Mouse (Mus musculus): ENCODE measurements around the gene Frem3. TPM values are rescaled to one million over a fixed set of nuclear protein-coding genes. Genes with fewer than 3 reads are reported as not detected.

The Frem3 gene
- not detected in 2 replicates for polyA plus RNA-seq (2012; rRNA removed)

DNA sequence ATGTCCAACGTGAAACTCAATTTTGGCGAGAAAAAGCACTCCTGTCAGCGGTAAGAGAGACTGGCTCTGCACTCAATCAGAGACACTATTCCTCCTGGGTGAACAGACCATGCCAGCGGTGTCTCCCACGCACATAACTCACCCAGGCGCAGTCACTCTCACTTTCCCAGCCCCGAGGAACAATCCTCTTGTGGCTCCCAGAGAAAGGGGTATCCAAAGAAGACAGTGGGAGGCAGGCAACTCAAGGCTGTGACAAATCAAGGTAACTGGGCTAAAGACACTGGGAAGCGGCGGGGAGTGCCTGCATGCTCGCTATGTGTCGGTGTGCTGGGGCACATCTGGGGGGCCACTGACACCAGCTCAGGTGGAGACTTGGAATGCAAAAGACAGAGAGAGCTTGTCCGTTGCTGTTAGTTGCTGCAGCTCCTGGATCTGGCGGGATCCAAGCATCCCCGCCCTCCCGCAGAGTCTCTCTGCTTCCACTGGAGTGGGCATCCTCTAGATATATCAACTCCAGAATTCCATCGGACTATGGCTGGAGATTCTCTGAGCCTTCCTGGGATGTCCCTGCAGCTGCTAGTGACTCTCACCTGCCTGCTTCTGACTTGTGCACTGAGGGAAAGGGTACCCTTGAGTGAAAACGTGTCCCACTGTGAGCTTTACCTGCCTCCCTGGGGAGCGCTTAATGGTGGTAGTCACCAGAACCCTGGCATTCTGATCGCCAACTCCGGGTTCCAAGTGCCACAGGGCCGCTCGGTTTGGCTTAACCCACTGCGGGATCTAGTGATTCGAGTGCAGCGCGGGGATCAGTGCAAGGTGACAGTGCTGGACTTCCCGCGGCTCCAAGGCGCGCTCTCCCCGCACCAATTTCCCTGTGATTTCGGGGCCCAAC, at the start of gene Frem3:
Frem3 (plus strand) TSS at position 532 of the 892 bp plus-strand sequence.
- H3K4me3 ChIP-seq (ENCODE audit: extremely low read depth, insufficient read depth, insufficient read length) = no peak within 1 kb of the TSS
- no peak for TF ChIP-seq CTCF (IDR thresholded peaks at IDR 0.05; ENCODE audit: extremely low read depth, insufficient read depth, insufficient read length, insufficient replicate concordance)
- TF ChIP-seq POLR2A (IDR thresholded peaks at IDR 0.05; ENCODE audit: low read depth, low read length) = no peak
- WGBS = 8% methylated on average over 32 of the region's 32 CpGs

DNA sequence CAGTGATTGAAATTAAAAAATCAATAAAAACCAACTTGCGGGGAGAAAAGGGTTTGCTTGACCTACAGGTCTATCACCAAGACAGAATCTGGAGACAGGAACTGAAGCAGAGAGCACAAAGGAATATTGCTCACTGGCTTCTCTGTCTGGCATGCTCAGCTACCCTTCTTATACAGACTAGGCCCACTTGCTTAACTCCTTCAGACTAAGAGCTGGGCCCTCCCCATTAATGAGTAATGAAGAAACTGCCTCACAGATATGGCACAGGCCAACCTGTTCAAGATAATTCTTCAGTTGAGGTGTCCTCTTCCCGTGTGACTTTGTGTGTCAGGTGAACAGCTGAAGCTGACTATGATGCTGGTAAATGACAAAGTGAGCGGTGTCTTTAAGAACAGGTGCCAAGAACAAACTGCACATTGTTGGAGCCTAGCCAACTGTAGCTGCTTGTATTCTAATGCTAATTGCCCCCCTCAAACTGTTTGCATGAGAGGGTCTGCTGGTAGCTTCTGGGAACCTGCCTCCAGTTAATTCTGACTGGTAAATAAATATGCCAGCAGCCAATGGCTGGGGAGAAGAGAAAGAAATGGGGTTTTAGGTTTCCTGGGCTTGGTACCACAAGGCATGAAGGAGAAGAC, 46.6 kb upstream of the Frem3 start:
- WGBS = 89% methylated on average over 3 of the region's 3 CpGs
- H3K36me3 ChIP-seq (ENCODE audit: control insufficient read depth, insufficient read depth, low read length) = no peaks in the 10 kb centered on the region
- H3K27ac ChIP-seq (ENCODE audit: insufficient read depth, low read length) = no peak overlapping the region
- no peaks in the 10 kb centered on the region for H3K4me1 ChIP-seq (ENCODE audit: control insufficient read depth, insufficient read depth, insufficient read length)
- no peak for DNase-seq (ENCODE audit: low read depth in 1 of 2, low spot score in 2 of 2)
- no peak overlapping the region for H3K4me3 ChIP-seq (ENCODE audit: extremely low read depth, insufficient read depth, insufficient read length)
- H3K27me3 ChIP-seq (ENCODE audit: control insufficient read depth, insufficient read depth, low read length) = no peaks in the 10 kb centered on the region
- TF ChIP-seq CTCF (IDR thresholded peaks at IDR 0.05; ENCODE audit: extremely low read depth, insufficient read depth, insufficient read length, insufficient replicate concordance) (no peak), POLR2A (IDR thresholded peaks at IDR 0.05; ENCODE audit: low read depth, low read length) (no peak)

More for the DNA sequence above, at the start of gene Frem3:
- H3K27me3 ChIP-seq (ENCODE audit: control insufficient read depth, insufficient read depth, low read length) = peaks cover 2% of the 10 kb centered on the region; the same call in 1 of the 2 replicates
- no peaks in the 10 kb centered on the region for H3K36me3 ChIP-seq (ENCODE audit: control insufficient read depth, insufficient read depth, low read length)
- no peaks in the 10 kb centered on the region for H3K4me1 ChIP-seq (ENCODE audit: control insufficient read depth, insufficient read depth, insufficient read length)
- no peak within 1 kb of the TSS for H3K27ac ChIP-seq (ENCODE audit: insufficient read depth, low read length)
- no peak for DNase-seq (ENCODE audit: low read depth in 1 of 2, low spot score in 2 of 2)

DNA sequence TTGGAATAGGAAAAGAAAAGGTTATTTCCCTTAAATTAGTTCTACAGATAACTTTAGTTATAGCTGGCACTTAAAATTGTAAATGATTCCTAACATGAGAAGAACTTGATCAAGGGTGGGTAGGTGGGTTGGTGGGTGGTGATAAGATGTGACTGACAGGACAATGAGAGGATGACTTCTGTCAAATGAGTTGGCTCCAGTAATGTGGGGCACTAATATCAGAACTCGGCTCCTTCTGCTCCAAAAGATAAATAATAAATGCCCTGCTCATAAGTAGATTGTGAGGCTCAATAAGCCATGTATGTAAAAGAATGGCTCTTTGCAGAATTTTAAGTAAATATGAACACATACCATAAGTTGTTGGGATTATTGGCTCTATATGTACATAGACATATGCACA, 43.4 kb upstream of the Frem3 start:
- 68% methylated on average over 1 of the region's 1 CpGs for WGBS

DNA sequence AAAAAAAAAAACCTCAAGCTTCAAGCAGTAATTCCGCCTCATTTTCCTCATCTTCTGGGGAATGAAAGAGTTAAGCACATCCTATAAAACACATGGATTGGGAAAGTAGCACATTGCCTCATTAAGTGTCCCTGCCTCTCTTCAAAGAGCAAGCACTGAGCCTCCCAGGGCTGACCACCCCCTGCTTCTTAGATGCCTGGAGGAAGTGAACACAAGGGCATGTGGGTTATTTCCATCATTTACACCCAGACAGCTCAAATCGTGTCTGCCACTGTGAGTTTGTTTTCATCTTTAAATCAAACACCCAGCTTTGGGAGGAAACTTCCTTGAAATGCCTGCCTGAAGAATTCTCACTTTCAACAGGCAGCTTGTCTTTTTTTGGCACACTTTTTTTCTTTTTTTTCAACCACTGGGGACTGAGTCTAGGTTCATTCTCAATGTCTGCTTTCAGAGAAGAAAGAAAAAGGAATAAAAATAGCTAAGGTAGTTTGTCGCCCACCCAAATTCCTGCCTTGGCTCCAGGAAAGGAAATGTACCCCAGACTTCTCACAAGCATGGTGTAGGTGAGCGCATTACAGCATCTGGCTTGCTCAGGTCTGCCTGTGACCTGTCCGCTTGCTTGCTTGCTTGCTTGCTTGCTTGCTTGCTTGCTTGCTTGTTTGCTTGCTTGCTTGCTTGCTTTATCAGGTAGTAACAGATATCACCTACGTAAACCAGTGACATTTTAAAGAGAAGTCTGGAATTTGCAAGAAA, 42.5 kb upstream of the Frem3 start:
- no peak for DNase-seq (ENCODE audit: low read depth in 1 of 2, low spot score in 2 of 2)
- H3K27me3 ChIP-seq (ENCODE audit: control insufficient read depth, insufficient read depth, low read length) = no peaks in the 10 kb centered on the region
- 72% methylated on average over 6 of the region's 6 CpGs for WGBS
- no peaks in the 10 kb centered on the region for H3K36me3 ChIP-seq (ENCODE audit: control insufficient read depth, insufficient read depth, low read length)
- H3K4me3 ChIP-seq (ENCODE audit: extremely low read depth, insufficient read depth, insufficient read length) = no peak overlapping the region
- no peaks in the 10 kb centered on the region for H3K4me1 ChIP-seq (ENCODE audit: control insufficient read depth, insufficient read depth, insufficient read length)
- H3K27ac ChIP-seq (ENCODE audit: insufficient read depth, low read length) = no peak overlapping the region
- no peak for TF ChIP-seq CTCF (IDR thresholded peaks at IDR 0.05; ENCODE audit: extremely low read depth, insufficient read depth, insufficient read length, insufficient replicate concordance)
- TF ChIP-seq POLR2A (IDR thresholded peaks at IDR 0.05; ENCODE audit: low read depth, low read length) = no peak

More for the DNA sequence above, 43.4 kb upstream of the Frem3 start:
- no peak for DNase-seq (ENCODE audit: low read depth in 1 of 2, low spot score in 2 of 2)
- H3K27ac ChIP-seq (ENCODE audit: insufficient read depth, low read length) = no peak overlapping the region
- H3K4me1 ChIP-seq (ENCODE audit: control insufficient read depth, insufficient read depth, insufficient read length) = no peaks in the 10 kb centered on the region
- no peaks in the 10 kb centered on the region for H3K27me3 ChIP-seq (ENCODE audit: control insufficient read depth, insufficient read depth, low read length)
- TF ChIP-seq CTCF (IDR thresholded peaks at IDR 0.05; ENCODE audit: extremely low read depth, insufficient read depth, insufficient read length, insufficient replicate concordance) = no peak
- TF ChIP-seq POLR2A (IDR thresholded peaks at IDR 0.05; ENCODE audit: low read depth, low read length) = no peak
- H3K36me3 ChIP-seq (ENCODE audit: control insufficient read depth, insufficient read depth, low read length) = no peaks in the 10 kb centered on the region
- H3K4me3 ChIP-seq (ENCODE audit: extremely low read depth, insufficient read depth, insufficient read length) = no peak overlapping the region

DNA sequence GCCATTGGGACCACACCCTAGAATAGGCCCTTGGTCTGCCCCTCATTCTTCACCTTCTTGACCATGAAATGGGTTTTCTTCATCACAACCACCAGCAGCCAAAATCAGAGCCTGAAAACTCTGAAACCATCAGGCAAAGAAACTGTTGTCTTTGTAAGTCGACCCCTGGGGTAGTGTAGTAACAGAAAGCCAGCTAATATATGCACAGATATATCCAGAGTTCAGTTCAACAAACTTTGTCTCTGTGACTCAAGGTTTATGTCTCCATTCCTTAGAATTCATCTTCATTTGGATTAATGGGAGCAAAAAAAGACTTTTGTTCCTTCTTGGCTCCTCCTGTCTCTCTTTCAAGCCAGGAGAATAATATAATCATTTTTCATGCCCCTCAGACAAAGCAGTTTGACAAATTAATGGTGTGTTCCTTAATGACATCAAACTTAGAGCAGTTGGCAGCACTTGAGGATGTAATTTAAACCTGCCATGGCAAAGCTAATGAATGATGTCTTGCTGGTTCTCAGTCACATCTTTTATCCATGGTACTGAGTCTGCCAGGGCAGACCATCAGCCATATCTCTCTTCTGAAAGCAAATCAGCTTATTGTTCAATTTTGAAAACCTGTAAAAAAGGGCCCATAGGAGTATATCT, 38.3 kb upstream of the Frem3 start:
- 76% methylated on average over 1 of the region's 1 CpGs for WGBS
- Histone ChIP-seq H3K4me1 (ENCODE audit: control insufficient read depth, insufficient read depth, insufficient read length) (no peaks in the 10 kb centered on the region), H3K4me3 (ENCODE audit: extremely low read depth, insufficient read depth, insufficient read length) (no peak overlapping the region), H3K27me3 (ENCODE audit: control insufficient read depth, insufficient read depth, low read length) (no peaks in the 10 kb centered on the region), H3K27ac (ENCODE audit: insufficient read depth, low read length) (no peak overlapping the region), H3K36me3 (ENCODE audit: control insufficient read depth, insufficient read depth, low read length) (no peaks in the 10 kb centered on the region)
- DNase-seq (ENCODE audit: low read depth in 1 of 2, low spot score in 2 of 2) = no peak
- TF ChIP-seq CTCF (IDR thresholded peaks at IDR 0.05; ENCODE audit: extremely low read depth, insufficient read depth, insufficient read length, insufficient replicate concordance) = no peak
- TF ChIP-seq POLR2A (IDR thresholded peaks at IDR 0.05; ENCODE audit: low read depth, low read length) = no peak

DNA sequence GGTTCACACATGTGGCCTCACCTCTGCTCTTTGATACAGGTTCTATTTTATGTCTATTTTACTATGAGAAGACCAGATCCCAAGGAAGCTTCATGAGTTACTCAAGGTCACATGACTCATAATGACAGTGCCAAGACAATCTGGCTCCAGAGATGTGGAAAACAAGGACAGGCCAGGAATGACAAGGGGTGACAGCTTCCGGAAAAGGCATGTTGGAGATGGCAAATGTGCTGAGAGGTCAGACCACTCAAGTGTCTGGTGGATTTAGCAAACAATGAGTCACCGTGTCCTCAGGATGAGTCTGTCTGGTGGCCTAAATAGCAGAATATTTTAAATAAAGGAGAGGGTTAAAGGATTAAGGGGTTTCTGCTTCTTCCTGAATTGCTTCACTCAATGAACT, 33.8 kb upstream of the Frem3 start:
- no peaks in the 10 kb centered on the region for H3K27me3 ChIP-seq (ENCODE audit: control insufficient read depth, insufficient read depth, low read length)
- 86% methylated on average over 2 of the region's 2 CpGs for WGBS
- H3K4me3 ChIP-seq (ENCODE audit: extremely low read depth, insufficient read depth, insufficient read length) = no peak overlapping the region
- no peaks in the 10 kb centered on the region for H3K36me3 ChIP-seq (ENCODE audit: control insufficient read depth, insufficient read depth, low read length)
- H3K4me1 ChIP-seq (ENCODE audit: control insufficient read depth, insufficient read depth, insufficient read length) = no peaks in the 10 kb centered on the region
- DNase-seq (ENCODE audit: low read depth in 1 of 2, low spot score in 2 of 2) = no peak
- H3K27ac ChIP-seq (ENCODE audit: insufficient read depth, low read length) = no peak overlapping the region
- TF ChIP-seq CTCF (IDR thresholded peaks at IDR 0.05; ENCODE audit: extremely low read depth, insufficient read depth, insufficient read length, insufficient replicate concordance) (no peak), POLR2A (IDR thresholded peaks at IDR 0.05; ENCODE audit: low read depth, low read length) (no peak)

Measured in spleen, adult 2 months (tissue).